Mouse (Mus musculus) heart, embryonic 14.5 days (tissue): ENCODE measurements around the gene Pld1. TPM values are rescaled to one million over a fixed set of nuclear protein-coding genes. Genes with fewer than 3 reads are reported as not detected.
A peak's percentile ranks its signal among the peaks of the same experiment; 100 is the strongest.

Source experiments
- ATAC-seq: fragments of 200-750 bp; cut with Nextera tagmentation; 2 replicates; pipeline ENCODE4 v1.8.0; 2017; ENCODE audit warnings: low read depth, moderate TSS enrichment; ENCODE audit not compliant: insufficient number of reproducible peaks, insufficient read depth, low FRiP score
- H3K27ac ChIP-seq, 2 experiments: fragments of 200-500 bp in 1 of 2; fragments of 300-500 bp in 1 of 2; sonication (generic) in 1 of 2; replicated peaks in 1 of 2; 2 replicates each; pipeline ENCODE4 v1.5.1; 2012 to 2014; ENCODE audit warnings: low read depth in 2 of 2, low read length in 2 of 2, control low read depth in 1 of 2, mild to moderate bottlenecking in 1 of 2, mixed read lengths in 1 of 2; ENCODE audit not compliant: control insufficient read depth in 1 of 2, insufficient read depth in 1 of 2
- H3K27me3 ChIP-seq: fragments of 300-500 bp; sonication (generic); 2 replicates; pipeline ENCODE4 v1.6.1; 2014; ENCODE audit warnings: mild to moderate bottlenecking, low read length, control low read depth; ENCODE audit not compliant: control insufficient read depth, insufficient read depth
- H3K36me3 ChIP-seq: fragments of 300-500 bp; sonication (generic); 2 replicates; pipeline ENCODE4 v1.6.1; 2014; ENCODE audit warnings: mild to moderate bottlenecking, control low read depth, low read length, mixed read lengths; ENCODE audit not compliant: control insufficient read depth, insufficient read depth
- H3K4me1 ChIP-seq, 2 experiments: fragments of 200-500 bp in 1 of 2; fragments of 300-500 bp in 1 of 2; sonication (generic) in 1 of 2; 2 replicates each; pipeline ENCODE4 v1.6.1; 2012 to 2014; ENCODE audit warnings: low read length in 2 of 2, control low read depth in 1 of 2, mixed read lengths in 1 of 2; ENCODE audit not compliant: control insufficient read depth in 2 of 2, insufficient read depth in 2 of 2
- H3K4me2 ChIP-seq: fragments of 300-500 bp; sonication (generic); 2 replicates; pipeline ENCODE4 v1.6.1; 2014; ENCODE audit warnings: mild to moderate bottlenecking, low read length
- H3K4me3 ChIP-seq, 2 experiments: fragments of 200-500 bp in 1 of 2; fragments of 300-500 bp in 1 of 2; sonication (generic) in 1 of 2; 2 replicates each; pipeline ENCODE4 v1.5.1; 2012 to 2014; ENCODE audit warnings: low read length in 2 of 2, mild to moderate bottlenecking in 2 of 2, control low read depth in 1 of 2, low read depth in 1 of 2, moderate library complexity in 1 of 2; ENCODE audit not compliant: control insufficient read depth in 1 of 2, insufficient read depth in 1 of 2
- H3K9ac ChIP-seq: fragments of 300-500 bp; sonication (generic); 2 replicates; pipeline ENCODE4 v1.6.1; 2014; ENCODE audit warnings: mild to moderate bottlenecking, low read length
- H3K9me3 ChIP-seq: fragments of 300-500 bp; sonication (generic); 2 replicates; pipeline ENCODE4 v1.6.1; 2016; ENCODE audit warnings: low read length, control low read depth; ENCODE audit not compliant: control insufficient read depth
- WGBS: fragments of 180-500 bp; shearing (Covaris S2); extraction: QIAGEN DNeasy Blood & Tissue Kit; methylation state at CpG from one replicate; pipeline ENCODE4 v1.1.7; 2014; 5-methylcytosine and 5-hydroxymethylcytosine counted together
- polyA plus RNA-seq: library from polyadenylated mRNA; unstranded; fragments of >200 nt; fragmentation: Nextera tagmentation; extraction: Ambion mirVana; gene quantifications from 2 replicates; pipeline ENCODE4 v1.2.1, GENCODE M21; 2014

Gene Pld1
- polyA plus RNA-seq, 1 experiment from 2014 or later: 9.0 TPM

DNA sequence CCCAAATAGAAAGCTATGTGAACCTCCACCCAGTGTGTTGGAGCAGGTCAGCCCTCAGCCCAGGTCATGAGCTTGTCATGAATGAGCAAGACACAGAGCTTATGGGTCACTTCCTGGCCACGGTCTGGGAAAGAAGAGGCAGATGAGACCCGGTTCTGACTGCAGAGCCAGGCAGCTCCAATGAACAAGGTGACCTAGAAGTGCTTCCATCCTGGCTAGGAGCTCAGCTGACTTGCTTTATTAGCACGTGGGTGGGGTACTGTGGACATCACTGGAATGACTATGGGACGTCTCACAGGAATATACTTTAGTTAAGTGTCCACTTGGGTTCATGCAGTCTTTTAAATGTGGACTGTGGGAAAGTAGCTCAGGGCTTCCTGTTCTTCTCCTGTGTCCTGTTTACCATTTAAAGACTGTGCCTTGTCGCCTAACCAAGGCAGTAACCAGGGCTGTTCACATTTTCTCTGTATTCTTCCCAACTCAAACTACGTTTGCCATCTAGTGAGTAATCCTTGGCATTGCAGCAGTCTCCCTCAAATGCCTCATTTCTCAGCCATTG is 169.0 kb downstream of the Pld1 start:
- no peak for ATAC-seq
- WGBS: 28% methylated on average over 6 of the region's 6 CpGs
- Histone ChIP-seq H3K36me3 (peaks cover 6% of the 10 kb centered on the region; the same call in 1 of the 2 replicates), H3K9ac (no peak overlapping the region), H3K9me3 (no peaks in the 10 kb centered on the region), H3K27ac (no peak overlapping the region), H3K4me3 (no peak overlapping the region), H3K4me1 (peaks cover 12 to 17% of the 10 kb centered on the region in 2 experiments), H3K27me3 (no peaks in the 10 kb centered on the region), H3K4me2 (no peak overlapping the region)

DNA sequence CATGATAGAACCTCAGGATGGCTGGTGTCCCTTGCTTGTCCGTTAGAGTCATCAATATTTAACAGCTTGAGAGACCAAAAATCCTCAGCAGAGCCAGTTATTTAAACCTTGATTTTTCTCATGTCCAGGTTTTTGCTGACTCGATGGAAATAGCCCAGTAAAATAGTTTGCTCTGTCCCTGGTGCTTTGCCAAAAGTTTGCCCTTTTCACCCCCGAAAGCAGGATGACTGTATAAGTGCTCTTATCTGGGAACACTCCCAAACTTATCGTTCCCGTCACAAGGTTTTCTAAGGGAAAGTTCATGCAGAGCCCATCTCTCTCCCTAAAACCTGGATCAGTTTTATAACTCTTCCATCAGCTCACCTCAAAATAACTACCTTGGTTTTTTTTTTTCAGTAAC is 173.0 kb downstream of the Pld1 start:
- Histone ChIP-seq H3K4me3 (no peak overlapping the region), H3K9me3 (0 out of 2 replicates have a peak, but pooled peaks cover 2% of the 10 kb centered on the region), H3K27ac (no peak overlapping the region; a peak in 1 of 4 replicates), H3K4me2 (peak overlapping the region; percentile 27; the same call in 1 of the 2 replicates), H3K36me3 (peaks cover 9% of the 10 kb centered on the region; the same call in 1 of the 2 replicates), H3K4me1 (peaks cover 15 to 21% of the 10 kb centered on the region in 2 experiments), H3K27me3 (no peaks in the 10 kb centered on the region), H3K9ac (peak overlapping the region; percentile 42; the same call in 1 of the 2 replicates)
- 10% methylated on average over 5 of the region's 5 CpGs for WGBS
- ATAC-seq: peak; percentile 61; the same call in 1 of the 2 replicates

DNA sequence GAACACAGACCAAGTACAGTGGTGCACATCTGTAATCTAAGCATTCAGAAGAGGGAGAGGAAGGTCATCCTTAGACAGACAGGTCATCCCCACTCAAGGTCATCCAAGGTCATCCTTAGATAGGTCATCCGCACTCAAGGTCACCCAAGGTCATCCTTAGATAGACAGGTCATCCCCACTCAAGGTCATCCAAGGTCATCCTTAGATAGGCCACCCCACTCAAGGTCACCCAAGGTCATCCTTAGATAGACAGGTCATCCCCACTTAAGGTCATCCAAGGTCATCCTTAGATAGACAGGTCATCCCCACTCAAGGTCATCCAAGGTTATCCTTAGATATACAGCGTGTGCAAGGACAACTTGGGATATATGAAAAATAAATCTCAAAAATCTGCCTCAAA is 175.4 kb downstream of the Pld1 start:
- H3K27ac ChIP-seq: no peak overlapping the region; a peak in 1 of 4 replicates
- no peak overlapping the region for H3K4me3 ChIP-seq
- H3K9ac ChIP-seq: no peak overlapping the region
- peaks cover 13 to 15% of the 10 kb centered on the region in 2 experiments for H3K4me1 ChIP-seq
- H3K4me2 ChIP-seq: no peak overlapping the region
- 0 out of 2 replicates have a peak, but pooled peaks cover 2% of the 10 kb centered on the region for H3K9me3 ChIP-seq
- ATAC-seq: no peak
- no peaks in the 10 kb centered on the region for H3K27me3 ChIP-seq
- H3K36me3 ChIP-seq: peaks cover 9% of the 10 kb centered on the region; the same call in 1 of the 2 replicates
- 84% methylated on average over 2 of the region's 2 CpGs for WGBS

DNA sequence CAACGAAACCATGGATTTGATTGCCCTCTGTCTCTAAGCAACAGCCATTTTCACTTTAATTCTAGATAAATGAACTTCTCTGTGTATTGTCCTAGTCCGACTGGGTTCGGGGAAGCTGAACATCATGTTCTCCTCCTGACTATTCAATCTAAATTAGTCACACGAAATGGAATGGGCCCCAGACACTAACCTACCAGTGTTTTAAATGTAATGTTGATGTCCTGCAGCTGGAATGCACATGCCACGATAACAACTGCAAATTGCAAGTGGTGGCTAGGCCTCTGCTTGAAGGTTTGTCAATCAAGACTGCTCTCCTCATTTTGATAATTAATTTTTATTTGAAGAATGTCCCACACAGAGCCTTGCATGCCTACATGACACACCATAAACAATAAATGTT is 203.2 kb downstream of the Pld1 start:
- H3K4me2 ChIP-seq: no peak overlapping the region
- H3K36me3 ChIP-seq: no peaks in the 10 kb centered on the region
- WGBS: 74% methylated on average over 5 of the region's 5 CpGs
- no peaks in the 10 kb centered on the region for H3K27me3 ChIP-seq
- H3K9ac ChIP-seq: no peak overlapping the region
- 0 out of 2 replicates have a peak, but pooled peaks cover 3% of the 10 kb centered on the region for H3K9me3 ChIP-seq
- H3K27ac ChIP-seq: no peak overlapping the region
- no peaks in the 10 kb centered on the region for H3K4me1 ChIP-seq
- H3K4me3 ChIP-seq: no peak overlapping the region
- ATAC-seq: no peak

DNA sequence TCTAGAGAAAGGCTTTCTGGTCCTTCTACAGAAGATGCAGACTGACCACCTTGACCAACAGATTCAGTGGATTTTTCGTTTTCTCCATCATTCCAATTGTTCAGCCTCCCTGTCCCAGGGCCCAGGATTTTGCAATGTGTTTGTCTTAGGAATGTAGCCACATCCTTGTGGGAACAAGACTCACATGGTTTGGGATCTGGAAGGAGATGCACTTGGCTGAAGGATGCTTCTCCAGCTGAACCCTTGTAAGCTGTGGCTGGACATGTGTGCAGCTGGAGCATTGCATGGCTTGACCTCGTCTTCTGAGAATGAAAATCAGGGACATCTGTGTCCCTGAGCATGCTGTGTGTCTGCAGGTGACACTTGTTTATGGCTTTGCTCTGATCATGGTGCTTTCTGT is 203.6 kb downstream of the Pld1 start:
- no peak overlapping the region for H3K9ac ChIP-seq
- H3K36me3 ChIP-seq: no peaks in the 10 kb centered on the region
- H3K4me2 ChIP-seq: no peak overlapping the region
- 0 out of 2 replicates have a peak, but pooled peaks cover 3% of the 10 kb centered on the region for H3K9me3 ChIP-seq
- no peaks in the 10 kb centered on the region for H3K27me3 ChIP-seq
- no peaks in the 10 kb centered on the region for H3K4me1 ChIP-seq
- 68% methylated on average over 2 of the region's 2 CpGs for WGBS
- ATAC-seq: no peak
- no peak overlapping the region for H3K27ac ChIP-seq
- no peak overlapping the region for H3K4me3 ChIP-seq

DNA sequence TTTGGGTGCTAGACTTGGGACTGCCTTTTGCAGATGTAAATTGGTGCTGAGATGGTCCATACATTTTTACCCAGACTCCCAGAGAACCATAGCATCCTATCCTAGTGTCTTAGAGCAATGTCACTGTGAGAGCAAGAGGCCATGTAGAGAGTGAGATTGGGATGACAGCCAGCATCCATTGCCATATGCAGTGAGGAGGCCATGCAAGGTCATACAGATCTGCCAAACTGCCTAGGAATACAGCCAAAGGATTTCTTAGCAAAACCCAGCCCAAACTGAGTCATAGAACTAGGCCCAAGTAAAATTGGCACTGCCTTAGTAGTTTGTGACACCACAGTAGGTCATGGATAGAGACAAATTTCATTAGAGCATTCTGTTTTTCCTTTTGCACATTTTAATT is 206.2 kb downstream of the Pld1 start:
- Histone ChIP-seq H3K27ac (no peak overlapping the region), H3K27me3 (no peaks in the 10 kb centered on the region), H3K9me3 (no peaks in the 10 kb centered on the region), H3K4me3 (no peak overlapping the region), H3K9ac (no peak overlapping the region), H3K36me3 (no peaks in the 10 kb centered on the region), H3K4me1 (no peaks in the 10 kb centered on the region), H3K4me2 (no peak overlapping the region)
- no peak for ATAC-seq

DNA sequence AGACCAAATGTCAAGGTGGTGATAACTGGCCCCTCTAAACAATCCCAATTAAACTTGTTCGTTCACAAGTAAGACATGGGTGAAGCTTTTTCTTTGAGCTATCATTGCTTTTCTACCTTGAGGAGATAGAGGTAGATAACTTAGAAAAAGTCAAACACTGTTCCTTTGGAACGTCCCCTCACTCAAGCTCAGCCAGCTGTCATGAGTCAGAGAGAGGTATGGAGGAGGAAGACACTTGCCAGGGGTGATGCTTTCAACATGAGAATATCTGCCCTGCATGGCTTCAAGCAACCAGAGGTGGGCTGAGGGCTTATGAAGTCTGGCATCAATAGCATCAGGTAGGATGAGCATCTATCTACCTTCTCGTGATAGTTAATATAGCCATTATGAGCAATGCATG is 207.0 kb downstream of the Pld1 start:
- Histone ChIP-seq H3K36me3 (no peaks in the 10 kb centered on the region), H3K27me3 (no peaks in the 10 kb centered on the region), H3K4me3 (no peak overlapping the region), H3K4me2 (no peak overlapping the region), H3K27ac (no peak overlapping the region), H3K9me3 (no peaks in the 10 kb centered on the region), H3K4me1 (no peaks in the 10 kb centered on the region), H3K9ac (no peak overlapping the region)
- 73% methylated on average over 3 of the region's 3 CpGs for WGBS
- ATAC-seq: no peak
